Mouse (Mus musculus) heart, postnatal 4 days (tissue): ENCODE data around the gene Crocc. TPM values are rescaled to one million over a fixed set of nuclear protein-coding genes. Genes with fewer than 3 reads are reported as not detected.

ENCODE experiments used
- DNase-seq: peaks from one replicate; pipeline ENCODE4 v3.0.0; 2021
- total RNA-seq, 2 experiments: library from RNA; stranded (reverse); gene quantifications; 2 replicates each; pipeline ENCODE4 v1.2.3; 2021

Crocc gene
- total RNA-seq, 2 experiments from 2014 or later, result 8.2 to 8.3 TPM

GRCm38 (mm10) chr4:140984544-140984943 lies 75.8 kb downstream of the Crocc start:
- DNase-seq, result no peak

GRCm38 (mm10) chr4:140983442-140983841 lies 76.9 kb downstream of the Crocc start:
- DNase-seq, result peak; percentile 54

GRCm38 (mm10) chr4:140982808-140983207 lies 77.5 kb downstream of the Crocc start:
- no peak for DNase-seq

DNA sequence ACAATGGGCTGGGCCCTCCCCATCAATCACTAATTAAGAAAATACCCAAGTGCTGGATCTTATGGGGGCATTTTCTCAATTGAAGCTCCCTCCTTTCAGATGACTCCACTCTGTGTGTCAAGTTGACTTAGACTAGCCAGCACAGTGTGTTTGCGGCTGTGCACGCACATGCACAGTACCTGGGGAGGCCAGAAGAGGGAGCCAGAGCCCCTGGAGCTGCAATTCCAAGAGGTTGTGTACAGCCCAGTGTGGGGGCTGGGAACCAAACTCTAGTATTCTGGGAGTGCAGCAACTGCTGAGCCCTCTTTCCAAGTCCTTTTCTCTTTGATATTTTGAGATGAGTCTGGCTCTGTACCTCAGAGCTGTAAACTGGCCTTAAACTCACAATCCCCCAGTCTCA lies 78.7 kb downstream of the Crocc start:
- DNase-seq, result no peak

DNA sequence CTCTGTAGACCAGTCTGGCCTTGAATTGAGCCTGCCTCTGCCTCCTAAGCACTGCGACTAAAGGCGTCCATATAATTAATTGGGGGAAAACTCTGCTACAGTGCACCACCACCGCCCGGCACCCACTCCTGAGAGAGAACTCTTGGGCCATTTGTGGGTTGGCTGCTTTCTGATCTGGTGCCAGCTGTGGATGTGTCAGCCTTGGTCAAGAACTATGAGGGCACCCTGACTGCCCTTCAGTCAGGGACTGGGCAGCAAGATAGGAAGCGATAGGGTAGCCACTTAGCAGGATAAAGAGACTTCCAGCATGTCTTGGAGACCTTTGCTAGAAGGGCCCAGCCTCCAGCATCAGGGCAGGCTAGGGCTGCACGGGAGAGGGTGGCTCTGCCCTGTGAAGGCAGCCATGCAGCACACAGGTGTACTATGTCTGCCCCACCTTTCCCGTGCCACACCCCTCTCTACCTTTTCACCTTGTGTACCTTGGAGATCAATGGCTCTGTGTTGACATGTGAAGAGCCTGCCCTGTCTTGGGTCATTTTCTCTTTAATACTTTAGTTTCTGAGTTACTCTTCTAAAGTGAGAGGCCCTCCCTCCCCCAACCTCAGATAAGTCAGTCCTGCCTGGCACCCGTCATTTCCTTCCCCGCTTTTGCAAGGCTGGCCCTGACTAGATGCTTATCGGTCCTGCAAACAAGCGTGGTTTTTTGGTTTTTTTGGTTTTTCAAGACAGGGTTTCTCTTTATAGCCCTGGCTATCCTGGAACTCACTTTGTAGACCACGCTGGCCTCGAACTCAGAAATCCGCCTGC lies 82.3 kb downstream of the Crocc start:
- DNase-seq, result no peak

DNA sequence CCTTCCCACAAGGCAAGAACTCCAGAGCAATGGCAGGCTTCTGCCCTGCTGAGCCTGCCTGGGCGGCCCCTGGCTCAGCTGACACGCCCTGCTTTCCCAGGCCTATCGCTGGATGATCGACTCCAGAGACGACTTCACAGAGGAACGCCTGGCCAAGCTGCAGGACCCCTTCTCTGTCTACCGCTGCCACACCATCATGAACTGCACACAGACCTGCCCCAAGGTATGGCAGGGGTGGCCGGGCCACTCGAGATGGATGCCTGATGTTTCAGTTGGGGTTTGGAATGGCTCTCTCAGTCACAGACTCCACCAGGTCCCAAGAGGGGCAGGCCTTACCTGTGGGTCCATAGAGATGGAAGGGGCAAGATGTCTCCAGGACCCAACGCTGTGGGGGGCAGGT lies 83.1 kb downstream of the Crocc start:
- no peak for DNase-seq

GRCm38 (mm10) chr4:140975356-140975755 lies 85.0 kb downstream of the Crocc start:
- no peak for DNase-seq

DNA sequence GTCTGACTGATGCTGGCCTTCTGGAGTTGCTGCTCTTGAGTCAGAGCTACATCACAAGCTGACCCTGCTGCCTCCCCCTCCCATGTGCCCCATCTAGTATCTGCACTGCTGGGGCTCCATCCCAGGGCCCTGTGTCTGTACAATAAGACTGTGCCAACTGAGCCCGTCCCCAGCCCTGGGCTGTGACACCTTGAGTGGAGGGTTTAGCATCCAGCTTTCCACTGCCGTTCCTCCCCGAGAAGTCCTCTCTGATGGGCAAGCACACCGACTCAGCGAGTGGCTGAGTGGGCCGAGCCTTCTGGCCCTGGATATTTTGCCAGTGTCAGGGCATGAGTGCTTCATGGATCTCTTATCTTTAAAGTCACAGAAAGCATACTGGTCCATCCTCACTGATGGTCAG lies 85.9 kb downstream of the Crocc start:
- DNase-seq, result no peak

- no peak for DNase-seq
Observed at GRCm38 (mm10) chr4:140971691-140972090, 88.7 kb downstream of the Crocc start.

DNA sequence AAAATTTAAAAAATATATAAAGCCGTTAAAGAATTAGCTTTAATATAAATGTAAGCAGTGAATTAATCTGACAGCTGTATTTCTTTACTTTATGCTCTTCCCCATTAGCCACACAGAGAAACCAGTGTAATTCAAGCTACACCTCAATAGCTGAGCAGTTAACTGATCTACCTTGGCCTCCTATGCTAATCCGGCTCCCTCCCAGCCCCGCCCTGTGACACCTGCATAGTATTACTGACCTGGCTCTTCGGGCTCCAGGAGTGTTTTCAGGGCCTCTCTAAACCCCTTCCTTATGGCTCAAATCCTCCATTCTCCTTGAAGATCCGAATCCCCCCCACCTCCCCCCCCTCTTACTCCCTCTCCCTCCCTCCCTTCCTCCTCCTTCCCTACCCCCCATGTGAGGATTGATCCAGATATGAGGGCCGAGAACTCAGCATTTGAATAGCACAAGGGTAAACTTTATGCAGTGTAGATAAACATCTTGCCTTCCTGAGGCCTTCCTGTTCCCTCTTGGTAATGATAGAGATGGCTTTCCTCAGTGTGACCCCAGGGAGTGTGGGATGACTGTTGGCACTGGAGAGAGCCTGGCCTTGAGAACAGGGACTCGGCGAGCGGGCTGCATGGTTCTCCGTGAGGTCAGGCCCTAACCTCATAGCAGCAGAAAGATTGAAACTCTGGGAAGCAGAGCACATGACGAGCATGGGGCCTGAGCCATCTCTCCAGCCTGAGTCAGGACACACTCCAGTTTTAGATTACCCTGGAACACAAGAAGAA lies 92.8 kb downstream of the Crocc start:
- DNase-seq, result no peak

Other genes starting within 250 kb of the Crocc start
- gene Padi3, start 249.9 kb downstream of the Crocc start, total RNA-seq, result under 1 TPM; 0.19 to 0.38 TPM
- not detected for gene Padi1, start 214.8 kb downstream of the Crocc start, total RNA-seq
- under 1 TPM; 0.60 to 0.83 TPM for gene Padi2, start 154.2 kb downstream of the Crocc start, total RNA-seq
- 100 to 1,000 TPM; 633 to 638 TPM for gene Sdhb, start 99.3 kb downstream of the Crocc start, total RNA-seq
- 10 to 100 TPM; 22.4 to 24.3 TPM for gene Atp13a2, start 73.7 kb downstream of the Crocc start, total RNA-seq
- 10 to 100 TPM; 63.0 to 65.1 TPM for gene Mfap2, start 50.1 kb downstream of the Crocc start, total RNA-seq
- 10 to 100 TPM; 33.7 to 35.8 TPM for gene Necap2, start 17.8 kb upstream of the Crocc start, total RNA-seq
- not detected for gene Spata21, start 27.8 kb upstream of the Crocc start, total RNA-seq
- 100 to 1,000 TPM; 103 to 107 TPM for gene Szrd1, start 79.2 kb upstream of the Crocc start, total RNA-seq
- gene Fbxo42, start 87.4 kb upstream of the Crocc start, total RNA-seq, result 10 to 100 TPM; 13.9 to 14.9 TPM
- 1 to 10 TPM in 1 of 2 experiments, under 1 TPM in 1; 0.72 to 1.7 TPM for gene Rsg1, start 153.4 kb upstream of the Crocc start, total RNA-seq
- 1 to 10 TPM; 4.6 to 5.1 TPM for gene Arhgef19, start 178.9 kb upstream of the Crocc start, total RNA-seq
- 10 to 100 TPM; 10.1 to 10.9 TPM for gene Epha2, start 240.7 kb upstream of the Crocc start, total RNA-seq